Mouse (Mus musculus) spleen, postnatal 4 days (tissue): ENCODE data around the gene Becn1.

Experiments
- DNase-seq, 2 experiments: peaks; one replicate each; pipeline ENCODE4 v3.0.0; 2022; ENCODE audit warnings: low spot score in 2 of 2

Becn1 gene

GRCm38 (mm10) chr11:101245071-101245470 lies 57.0 kb downstream of the Becn1 start:
- no peak for DNase-seq

- no peak for DNase-seq
Measured at GRCm38 (mm10) chr11:101238071-101238647, 63.9 kb downstream of the Becn1 start.

GRCm38 (mm10) chr11:101236782-101237181 lies 65.3 kb downstream of the Becn1 start:
- DNase-seq, result no peak
